In the genomic region with DNA sequence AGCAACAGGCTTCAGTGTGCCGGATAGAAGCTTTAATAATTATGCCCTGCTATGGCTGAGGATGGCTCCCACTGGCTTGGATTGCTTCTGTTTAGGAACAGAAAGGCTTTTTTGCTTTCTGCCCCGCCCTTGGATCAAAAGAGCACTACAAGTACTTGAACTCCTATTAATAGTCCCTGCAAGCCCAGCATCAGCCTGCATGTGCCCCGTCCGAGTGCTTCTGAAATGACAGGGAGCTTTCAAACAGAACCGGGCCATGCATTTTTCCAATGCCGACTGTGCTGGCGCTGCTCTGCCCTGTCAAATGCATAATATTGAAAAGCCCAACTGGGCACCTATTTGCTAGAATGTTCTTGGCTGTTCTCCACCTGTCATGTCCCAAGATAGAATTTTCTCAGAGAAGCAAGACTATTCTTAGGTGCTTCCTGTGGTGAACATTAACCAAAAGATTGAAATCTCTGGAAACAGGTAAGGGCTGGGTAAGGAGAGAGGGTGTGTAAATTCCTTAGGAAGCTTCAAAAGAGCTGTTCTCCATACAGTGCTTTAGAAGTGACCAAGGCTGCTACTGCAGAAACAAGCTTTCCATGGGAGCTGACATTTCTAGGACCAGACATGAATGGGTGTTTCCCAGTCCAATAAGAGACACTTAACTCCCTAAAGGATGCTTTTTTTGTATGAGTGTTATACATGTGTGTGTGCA, we compare ENCODE assay signal across 10 mouse cellular contexts.
DNase-seq lines count a peak whose midpoint lies in the region; ATAC-seq lines count a peak whose summit lies in the region.
"Had no signal": no experiment of that assay in that cellular context is flagged by ENCODE, and none has a peak within 500 bp of the region (broad histone marks: within the 10 kb centered on the region; RNA-seq: fewer than 3 reads in every experiment).

No protein-coding gene starts in this region.

- peak; percentile 10 to 27 for DNase-seq in cerebellum, postnatal 14 days
- peak; percentile 21 for DNase-seq in brain, adult 2 months (ENCODE audit: low read depth, low spot score)
- DNase-seq in heart, postnatal 4 days, result peak; percentile 8
- peak; percentile 7 to 16 for DNase-seq in kidney, postnatal 36 days
- DNase-seq in adrenal gland, postnatal 14 days, result no peak
- no peak for DNase-seq in thymus, adult 18-20 months
- no peak for DNase-seq in testis, postnatal 10 days (ENCODE audit: low spot score)
- DNase-seq: forebrain, postnatal 0 days had no signal

- no peak for ATAC-seq in cerebellum, adult (ENCODE audit: insufficient number of reproducible peaks, low FRiP score, low TSS enrichment)
- ATAC-seq: forebrain, postnatal 0 days; hindbrain, postnatal 0 days had no signal

Comparison
In these comparisons a context has a peak if more than half of its experiments do, and no peak if none do; other contexts are left out.
1. DNase-seq: peak in cerebellum, postnatal 14 days (2 of 2), brain, adult 2 months (single experiment), heart, postnatal 4 days (single experiment) and kidney, postnatal 36 days (2 of 2); none in adrenal gland, postnatal 14 days (single experiment), thymus, adult 18-20 months (0 of 2) and testis, postnatal 10 days (single experiment).